Mouse (Mus musculus): ENCODE results near the gene Gan. TPM values are rescaled to one million over a fixed set of nuclear protein-coding genes. Genes with fewer than 3 reads are reported as not detected.

Gan gene
- polyA plus RNA-seq, 1 experiment: 0.18 TPM

DNA sequence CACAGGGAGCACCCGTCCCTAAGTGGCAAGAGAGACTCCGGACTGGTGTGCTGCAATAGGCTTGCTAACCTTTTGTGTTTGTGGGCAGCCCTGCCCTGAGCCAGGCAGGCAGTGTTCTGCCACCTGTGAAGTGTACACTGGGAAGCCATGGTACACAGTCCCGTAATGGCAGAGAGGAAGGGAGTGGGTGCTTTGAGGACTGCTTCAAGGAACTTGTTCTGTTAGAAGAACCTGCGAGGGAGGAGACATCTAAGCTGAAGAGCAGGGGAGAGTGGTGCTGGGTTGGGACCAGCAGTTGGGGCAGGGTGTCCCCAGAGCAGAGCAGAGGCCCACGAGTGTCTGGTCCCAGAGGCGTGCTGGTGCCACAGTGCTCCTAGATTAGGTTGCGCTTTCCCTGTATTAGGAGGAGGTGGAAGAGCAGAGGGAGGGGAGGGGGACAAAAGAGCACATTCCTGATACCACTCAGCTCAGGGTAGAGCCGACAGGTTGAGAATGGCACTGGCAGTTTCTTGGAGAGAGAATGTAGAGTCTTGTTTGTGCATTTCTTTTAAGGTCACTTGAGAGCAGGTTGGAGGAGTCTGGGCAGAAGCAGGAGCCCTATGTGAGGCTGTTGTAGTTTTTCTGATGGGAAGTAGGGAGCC lies 9.4 kb downstream of the Gan start:
- Histone ChIP-seq H3K36me3 (ENCODE audit: control insufficient read depth) (peaks cover 23% of the 10 kb centered on the region), H3K9me3 (ENCODE audit: control insufficient read depth, low read length) (no peaks in the 10 kb centered on the region), H3K4me1 (ENCODE audit: control insufficient read depth) (peaks cover 65% of the 10 kb centered on the region), H3K27me3 (ENCODE audit: control insufficient read depth) (no peaks in the 10 kb centered on the region), H3K4me3 (replicated peaks) (no peak overlapping the region)
- TF ChIP-seq GATA1 (IDR thresholded peaks at IDR 0.05; ENCODE audit: low read length): no peak
- TF ChIP-seq TAL1 (IDR thresholded peaks at IDR 0.05; ENCODE audit: low read length): no peak

DNA sequence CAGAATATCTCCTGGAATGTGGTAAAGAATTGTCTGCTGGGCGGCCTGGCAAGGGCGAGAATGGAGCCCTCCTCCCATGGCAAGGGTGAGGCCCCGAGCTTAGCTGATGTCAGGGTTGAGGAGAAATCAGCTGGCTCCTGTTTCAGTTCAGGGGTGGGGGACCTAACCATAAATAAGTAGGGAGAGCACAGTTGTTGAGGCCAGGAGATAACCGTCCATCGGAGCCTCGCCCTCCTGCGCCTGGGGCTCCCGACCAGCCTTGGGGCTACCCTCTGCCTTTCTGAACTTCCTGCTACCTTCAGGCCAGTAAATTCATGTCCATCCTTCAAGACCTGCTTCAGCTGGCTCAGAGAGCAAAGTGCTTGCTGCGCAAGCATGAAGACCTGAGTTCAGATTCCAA lies 10.4 kb downstream of the Gan start:
- H3K27me3 ChIP-seq (ENCODE audit: control insufficient read depth): no peaks in the 10 kb centered on the region
- H3K4me3 ChIP-seq (replicated peaks): peak overlapping the region; percentile 25
- peaks cover 63% of the 10 kb centered on the region for H3K4me1 ChIP-seq (ENCODE audit: control insufficient read depth)
- H3K9me3 ChIP-seq (ENCODE audit: control insufficient read depth, low read length): no peaks in the 10 kb centered on the region
- H3K36me3 ChIP-seq (ENCODE audit: control insufficient read depth): peaks cover 23% of the 10 kb centered on the region
- no peak for TF ChIP-seq TAL1 (IDR thresholded peaks at IDR 0.05; ENCODE audit: low read length)
- TF ChIP-seq GATA1 (IDR thresholded peaks at IDR 0.05; ENCODE audit: low read length): no peak

DNA sequence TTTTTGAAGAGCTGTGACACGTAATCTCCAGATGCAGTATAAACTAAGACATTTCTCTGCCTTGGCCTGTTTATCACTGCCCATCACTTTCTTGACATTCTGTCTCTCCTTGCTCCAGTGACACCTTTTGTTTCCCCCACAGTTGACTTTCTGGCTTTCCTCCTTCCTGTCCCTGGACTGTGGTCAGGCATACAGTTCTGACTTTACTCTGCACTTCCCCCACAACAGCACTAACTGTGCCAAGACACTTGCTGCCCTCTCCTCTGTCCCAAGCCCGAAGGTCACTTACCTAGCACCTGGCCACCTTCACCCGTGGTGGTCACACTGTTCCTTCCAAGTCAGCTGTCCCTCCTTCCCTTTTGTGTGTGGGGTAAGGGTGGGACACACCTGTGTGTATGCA lies 13.9 kb downstream of the Gan start:
- H3K9me3 ChIP-seq (ENCODE audit: control insufficient read depth, low read length): no peaks in the 10 kb centered on the region
- no peak overlapping the region for H3K4me3 ChIP-seq (replicated peaks)
- TF ChIP-seq GATA1 (IDR thresholded peaks at IDR 0.05; ENCODE audit: low read length): no peak
- no peak for TF ChIP-seq TAL1 (IDR thresholded peaks at IDR 0.05; ENCODE audit: low read length)
- peaks cover 44% of the 10 kb centered on the region for H3K4me1 ChIP-seq (ENCODE audit: control insufficient read depth)
- no peaks in the 10 kb centered on the region for H3K27me3 ChIP-seq (ENCODE audit: control insufficient read depth)
- H3K36me3 ChIP-seq (ENCODE audit: control insufficient read depth): peaks cover 30% of the 10 kb centered on the region

DNA sequence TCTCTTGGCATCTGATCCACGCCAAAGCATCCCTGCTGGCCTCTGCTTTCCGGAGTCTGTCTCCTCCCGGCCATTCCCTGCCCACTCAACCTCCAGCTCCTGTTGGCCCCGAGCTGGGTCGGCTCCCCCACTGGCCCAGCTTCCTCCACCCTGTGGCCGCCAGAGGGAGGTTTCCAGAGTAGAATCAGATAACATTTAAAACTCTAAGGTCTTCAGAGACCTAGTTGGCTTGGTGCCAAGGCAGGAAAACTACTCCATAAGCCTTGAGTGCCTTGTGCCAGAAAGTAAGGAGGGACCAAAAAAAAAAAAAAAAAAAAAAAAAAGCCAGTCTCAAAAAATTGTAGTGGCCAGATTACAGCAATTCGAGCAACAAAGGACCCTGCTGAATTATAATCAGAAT lies 15.0 kb downstream of the Gan start:
- Histone ChIP-seq H3K4me3 (replicated peaks) (no peak overlapping the region), H3K4me1 (ENCODE audit: control insufficient read depth) (peaks cover 33% of the 10 kb centered on the region), H3K9me3 (ENCODE audit: control insufficient read depth, low read length) (no peaks in the 10 kb centered on the region), H3K36me3 (ENCODE audit: control insufficient read depth) (peaks cover 34% of the 10 kb centered on the region), H3K27me3 (ENCODE audit: control insufficient read depth) (no peaks in the 10 kb centered on the region)
- TF ChIP-seq TAL1 (IDR thresholded peaks at IDR 0.05; ENCODE audit: low read length): no peak
- no peak for TF ChIP-seq GATA1 (IDR thresholded peaks at IDR 0.05; ENCODE audit: low read length)

DNA sequence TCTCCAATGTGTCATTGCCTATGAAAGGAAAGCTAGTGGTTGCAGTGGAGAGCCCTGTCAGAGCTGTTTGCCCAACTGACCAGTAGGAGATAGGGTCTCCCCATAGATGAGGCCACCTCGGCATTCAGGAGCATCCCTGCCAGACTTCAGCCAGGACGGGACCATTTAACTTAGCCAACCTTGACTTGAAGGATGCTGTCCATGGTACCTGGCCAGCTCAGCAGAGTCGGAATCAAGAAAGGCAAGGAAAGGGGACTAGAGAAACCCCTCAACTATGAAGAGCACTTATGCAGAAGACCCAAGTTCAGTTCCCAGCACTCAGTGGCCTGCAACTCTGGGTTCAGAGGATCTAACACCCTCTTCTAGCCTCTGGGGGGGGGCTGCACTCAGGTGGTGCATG lies 15.8 kb downstream of the Gan start:
- TF ChIP-seq GATA1 (IDR thresholded peaks at IDR 0.05; ENCODE audit: low read length) (no peak), TAL1 (IDR thresholded peaks at IDR 0.05; ENCODE audit: low read length) (no peak)
- peaks cover 29% of the 10 kb centered on the region for H3K36me3 ChIP-seq (ENCODE audit: control insufficient read depth)
- no peaks in the 10 kb centered on the region for H3K9me3 ChIP-seq (ENCODE audit: control insufficient read depth, low read length)
- H3K4me3 ChIP-seq (replicated peaks): no peak overlapping the region
- peaks cover 26% of the 10 kb centered on the region for H3K4me1 ChIP-seq (ENCODE audit: control insufficient read depth)
- H3K27me3 ChIP-seq (ENCODE audit: control insufficient read depth): no peaks in the 10 kb centered on the region

DNA sequence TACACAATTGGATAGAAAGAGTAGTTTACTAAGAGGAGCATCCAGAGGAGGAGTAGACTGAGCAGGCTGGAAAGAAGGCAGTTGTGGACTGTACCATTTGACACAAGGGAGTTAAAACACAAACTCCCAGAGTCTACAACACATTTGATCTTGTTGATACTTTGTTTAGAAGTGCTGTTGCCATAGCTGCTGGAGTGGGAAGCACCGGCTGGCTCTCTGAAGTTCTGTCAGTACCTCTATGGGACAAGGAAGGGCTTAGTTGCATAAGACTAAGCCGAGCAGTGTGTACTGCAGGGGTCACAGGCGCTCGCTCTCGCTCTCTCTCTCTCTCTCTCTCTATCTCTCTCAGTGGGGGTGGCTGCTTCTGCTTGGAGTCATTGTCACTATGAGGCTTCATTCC lies 16.6 kb downstream of the Gan start:
- no peaks in the 10 kb centered on the region for H3K9me3 ChIP-seq (ENCODE audit: control insufficient read depth, low read length)
- H3K27me3 ChIP-seq (ENCODE audit: control insufficient read depth): no peaks in the 10 kb centered on the region
- H3K4me3 ChIP-seq (replicated peaks): no peak overlapping the region
- H3K36me3 ChIP-seq (ENCODE audit: control insufficient read depth): peaks cover 31% of the 10 kb centered on the region
- peaks cover 17% of the 10 kb centered on the region for H3K4me1 ChIP-seq (ENCODE audit: control insufficient read depth)
- TF ChIP-seq TAL1 (IDR thresholded peaks at IDR 0.05; ENCODE audit: low read length): no peak
- no peak for TF ChIP-seq GATA1 (IDR thresholded peaks at IDR 0.05; ENCODE audit: low read length)

DNA sequence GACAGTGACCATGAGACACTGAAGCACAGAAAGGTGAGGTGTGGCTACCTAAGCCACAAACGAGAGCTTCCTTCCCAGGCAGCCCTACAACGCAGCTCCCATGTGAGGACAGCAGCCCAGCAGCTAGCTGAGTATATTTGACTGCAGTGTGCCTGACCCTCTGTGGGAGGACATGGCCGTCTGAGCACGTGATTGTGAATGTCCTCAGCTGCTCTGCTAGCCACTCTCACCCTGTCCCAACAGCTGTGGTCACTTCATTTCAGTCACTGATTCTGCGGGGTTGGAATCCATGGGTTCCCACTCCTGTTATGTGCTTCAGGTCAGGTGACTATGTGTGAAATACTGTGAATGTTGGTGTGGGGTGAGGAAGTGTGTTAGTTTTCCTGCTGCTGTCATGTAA lies 18.4 kb downstream of the Gan start:
- Histone ChIP-seq H3K27me3 (ENCODE audit: control insufficient read depth) (no peaks in the 10 kb centered on the region), H3K36me3 (ENCODE audit: control insufficient read depth) (peaks cover 33% of the 10 kb centered on the region), H3K9me3 (ENCODE audit: control insufficient read depth, low read length) (no peaks in the 10 kb centered on the region), H3K4me1 (ENCODE audit: control insufficient read depth) (peaks cover 10% of the 10 kb centered on the region), H3K4me3 (replicated peaks) (no peak overlapping the region)
- TF ChIP-seq GATA1 (IDR thresholded peaks at IDR 0.05; ENCODE audit: low read length) (no peak), TAL1 (IDR thresholded peaks at IDR 0.05; ENCODE audit: low read length) (no peak)

DNA sequence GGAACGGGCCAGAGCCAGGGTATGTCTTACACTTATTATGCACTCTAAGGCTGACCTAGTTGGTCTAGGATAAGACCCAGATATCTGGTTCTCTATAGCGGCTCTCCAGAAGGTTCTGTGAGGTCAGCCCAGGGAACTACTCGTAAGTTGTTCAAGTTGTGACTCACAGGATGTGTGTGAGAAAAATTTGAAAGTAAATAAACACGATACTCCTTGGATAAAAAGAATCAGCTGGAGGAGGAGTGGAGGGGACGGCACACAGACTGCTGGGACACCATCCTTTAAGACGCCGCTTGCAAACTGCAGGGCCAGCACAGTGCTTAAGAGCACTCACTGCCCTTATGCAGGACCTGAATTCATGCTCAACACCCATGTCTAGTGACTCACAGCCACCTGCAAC lies 19.3 kb downstream of the Gan start:
- Histone ChIP-seq H3K4me3 (replicated peaks) (no peak overlapping the region), H3K36me3 (ENCODE audit: control insufficient read depth) (peaks cover 27% of the 10 kb centered on the region), H3K4me1 (ENCODE audit: control insufficient read depth) (peaks cover 7% of the 10 kb centered on the region), H3K9me3 (ENCODE audit: control insufficient read depth, low read length) (no peaks in the 10 kb centered on the region), H3K27me3 (ENCODE audit: control insufficient read depth) (no peaks in the 10 kb centered on the region)
- TF ChIP-seq TAL1 (IDR thresholded peaks at IDR 0.05; ENCODE audit: low read length) (no peak), GATA1 (IDR thresholded peaks at IDR 0.05; ENCODE audit: low read length) (no peak)

DNA sequence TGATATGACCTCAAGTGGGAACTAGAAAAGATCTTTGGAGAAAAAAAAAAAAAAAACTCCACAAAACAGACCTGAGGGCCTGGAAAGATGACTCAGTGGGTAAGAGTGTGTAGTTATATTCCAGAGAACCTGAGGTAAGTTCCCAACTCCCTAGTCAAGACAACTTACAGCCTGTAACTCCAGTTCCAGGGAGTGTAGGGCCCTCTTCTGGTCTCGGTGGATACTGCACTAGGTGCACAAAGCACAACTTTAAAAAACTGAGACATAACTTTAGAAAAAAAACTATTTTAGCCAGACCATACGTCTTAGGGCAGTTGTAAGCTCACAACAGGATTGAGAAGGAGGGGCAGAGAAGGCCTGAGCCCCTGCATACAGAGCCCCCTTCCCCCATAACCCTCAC lies 20.1 kb downstream of the Gan start:
- Histone ChIP-seq H3K4me1 (ENCODE audit: control insufficient read depth) (peaks cover 3% of the 10 kb centered on the region), H3K9me3 (ENCODE audit: control insufficient read depth, low read length) (no peaks in the 10 kb centered on the region), H3K4me3 (replicated peaks) (no peak overlapping the region), H3K27me3 (ENCODE audit: control insufficient read depth) (no peaks in the 10 kb centered on the region), H3K36me3 (ENCODE audit: control insufficient read depth) (peaks cover 28% of the 10 kb centered on the region)
- no peak for TF ChIP-seq GATA1 (IDR thresholded peaks at IDR 0.05; ENCODE audit: low read length)
- TF ChIP-seq TAL1 (IDR thresholded peaks at IDR 0.05; ENCODE audit: low read length): no peak

DNA sequence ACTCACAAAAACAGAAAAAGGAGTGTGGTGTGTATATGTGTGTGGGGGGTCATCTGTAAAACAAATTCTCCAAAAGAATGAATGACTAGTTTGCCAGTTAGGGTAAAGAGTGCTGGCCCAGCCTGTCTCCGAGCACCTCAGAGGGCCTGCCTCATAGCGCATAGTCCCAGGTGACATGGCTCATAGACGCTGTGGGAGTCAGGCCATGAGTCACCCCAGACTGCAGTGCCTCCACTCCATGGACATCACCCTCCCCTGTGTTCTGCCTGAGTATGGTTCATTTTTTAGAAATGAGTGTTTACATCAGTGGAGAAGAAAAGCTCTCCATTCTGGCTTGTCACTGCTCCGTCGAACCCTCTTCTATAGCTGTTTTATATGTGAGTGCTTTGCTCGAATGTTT lies 20.7 kb downstream of the Gan start:
- Histone ChIP-seq H3K36me3 (ENCODE audit: control insufficient read depth) (peaks cover 33% of the 10 kb centered on the region), H3K4me3 (replicated peaks) (no peak overlapping the region), H3K4me1 (ENCODE audit: control insufficient read depth) (peaks cover 3% of the 10 kb centered on the region), H3K27me3 (ENCODE audit: control insufficient read depth) (no peaks in the 10 kb centered on the region), H3K9me3 (ENCODE audit: control insufficient read depth, low read length) (no peaks in the 10 kb centered on the region)
- no peak for TF ChIP-seq GATA1 (IDR thresholded peaks at IDR 0.05; ENCODE audit: low read length)
- no peak for TF ChIP-seq TAL1 (IDR thresholded peaks at IDR 0.05; ENCODE audit: low read length)
